Mouse (Mus musculus) hindbrain, postnatal 0 days (tissue): ENCODE data around the gene Mmel1. TPM values are rescaled to one million over a fixed set of nuclear protein-coding genes. Genes with fewer than 3 reads are reported as not detected.

ENCODE experiments used
- ATAC-seq: fragments of 200-750 bp; cut with Nextera tagmentation; 2 replicates; pipeline ENCODE4 v1.8.0; 2017; ENCODE audit warnings: mild to moderate bottlenecking, moderate TSS enrichment, moderate library complexity
- DNase-seq: peaks from one replicate; pipeline ENCODE4 v3.0.0-alpha.2; 2015; ENCODE audit warnings: low spot score
- H3K27ac ChIP-seq: fragments of 300-500 bp; sonication (generic); 2 replicates; pipeline ENCODE4 v1.5.1; 2014; ENCODE audit warnings: mild to moderate bottlenecking
- H3K27me3 ChIP-seq: fragments of 300-500 bp; sonication (generic); 2 replicates; pipeline ENCODE4 v1.6.1; 2014; ENCODE audit warnings: low read length, mixed read lengths; ENCODE audit not compliant: insufficient read depth
- H3K36me3 ChIP-seq: fragments of 300-500 bp; sonication (generic); 2 replicates; pipeline ENCODE4 v1.6.1; 2014; ENCODE audit warnings: low read length, mixed read lengths; ENCODE audit not compliant: insufficient read depth
- H3K4me1 ChIP-seq: fragments of 300-500 bp; sonication (generic); 2 replicates; pipeline ENCODE4 v1.6.1; 2014; ENCODE audit warnings: antibody characterized with exemption, low read length, mixed read lengths; ENCODE audit not compliant: insufficient read depth
- H3K4me2 ChIP-seq: fragments of 300-500 bp; sonication (generic); 2 replicates; pipeline ENCODE4 v1.6.1; 2014; ENCODE audit warnings: low read depth, mild to moderate bottlenecking, low read length, moderate library complexity, mixed read lengths
- H3K4me3 ChIP-seq: fragments of 300-500 bp; sonication (generic); 2 replicates; pipeline ENCODE4 v1.5.1; 2014; ENCODE audit warnings: low read length
- H3K9ac ChIP-seq: fragments of 300-500 bp; sonication (generic); replicated peaks from 2 replicates; pipeline ENCODE4 v1.6.1; 2014; ENCODE audit warnings: mild to moderate bottlenecking, low read length, moderate library complexity, mixed read lengths
- H3K9me3 ChIP-seq: fragments of 300-500 bp; sonication (generic); 2 replicates; pipeline ENCODE4 v1.6.1; 2016; ENCODE audit warnings: low read length, mixed read lengths
- CTCF ChIP-seq: IDR thresholded peaks from 2 replicates; pipeline ENCODE4 v1.5.1; 2016; ENCODE audit warnings: antibody characterized with exemption, control low read depth, low read depth
- WGBS: fragments of 180-500 bp; shearing (Covaris S2); extraction: QIAGEN DNeasy Blood & Tissue Kit; methylation state at CpG from one replicate; pipeline ENCODE4 v1.1.7; 2014; 5-methylcytosine and 5-hydroxymethylcytosine counted together
- polyA plus RNA-seq: library from polyadenylated mRNA; unstranded; fragments of >200 nt; fragmentation: Nextera tagmentation; extraction: Ambion mirVana; gene quantifications from 2 replicates; pipeline ENCODE4 v1.2.1, GENCODE M21; 2015
- total RNA-seq: library from RNA; depleted of rRNA; stranded (reverse); fragments of >200 nt; gene quantifications from 2 replicates; pipeline ENCODE4 v1.2.3, GENCODE M21; 2014; rRNA removed

Mmel1 gene
- total RNA-seq (1.0 and 1.6 TPM in 2 replicates), polyA plus RNA-seq (0.93 TPM in 2 replicates)

DNA sequence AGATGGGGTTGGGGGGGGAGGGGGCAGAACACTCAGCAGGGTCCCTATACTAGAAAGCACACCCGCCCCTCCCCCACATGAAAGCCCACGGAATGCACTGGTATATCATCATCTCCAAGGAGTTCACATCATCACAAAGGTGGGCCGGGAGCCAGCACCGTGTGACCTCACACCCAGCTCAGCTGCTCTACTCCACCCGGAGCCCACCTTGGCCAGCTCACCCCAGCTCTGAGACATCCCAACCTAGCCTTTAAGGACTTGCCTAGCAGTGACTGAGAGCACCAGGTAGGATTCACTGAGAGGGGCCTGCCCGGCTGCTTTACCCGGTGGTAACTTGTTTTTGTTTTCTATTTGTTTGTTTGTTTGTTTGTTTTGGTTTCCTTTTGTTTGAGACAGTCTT lies at the start of gene Mmel1:
TSS of gene Mmel1 (plus strand) at position 146 of the 400 bp plus-strand sequence.
- H3K4me2 ChIP-seq: no peak within 1 kb of the TSS
- no peak for TF ChIP-seq CTCF
- no peak within 1 kb of the TSS for H3K9ac ChIP-seq
- no peaks in the 10 kb centered on the region for H3K9me3 ChIP-seq
- 84% methylated on average over 7 of the region's 7 CpGs for WGBS
- no peaks in the 10 kb centered on the region for H3K27me3 ChIP-seq
- no peak for ATAC-seq
- DNase-seq: no peak
- peaks cover 5% of the 10 kb centered on the region for H3K4me1 ChIP-seq
- no peak within 1 kb of the TSS for H3K27ac ChIP-seq
- no peak within 1 kb of the TSS for H3K4me3 ChIP-seq
- no peaks in the 10 kb centered on the region for H3K36me3 ChIP-seq

DNA sequence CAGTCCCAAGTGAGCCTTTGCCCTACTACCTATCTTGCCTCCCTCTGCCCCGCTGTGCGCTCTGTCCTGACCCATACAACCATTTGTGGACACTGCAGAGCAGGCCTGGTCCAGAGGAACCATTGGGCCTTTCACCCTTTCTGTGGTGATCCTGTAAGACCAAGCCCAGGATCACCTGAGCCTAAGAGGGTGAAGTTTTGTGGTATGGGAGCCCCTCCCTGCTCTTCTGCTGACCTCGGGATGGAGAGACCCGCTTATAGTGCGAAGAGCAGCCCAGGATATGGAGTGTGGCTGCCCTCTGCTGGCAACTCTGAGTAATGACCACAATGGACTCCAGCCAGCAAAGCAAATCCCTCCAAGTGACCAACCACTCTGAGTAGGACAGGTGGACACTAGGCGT lies 43.7 kb upstream of the Mmel1 start:
- Histone ChIP-seq H3K4me2 (no peak overlapping the region), H3K4me3 (no peak overlapping the region), H3K27ac (no peak overlapping the region), H3K9me3 (no peaks in the 10 kb centered on the region), H3K9ac (no peak overlapping the region), H3K36me3 (no peaks in the 10 kb centered on the region), H3K4me1 (no peaks in the 10 kb centered on the region), H3K27me3 (no peaks in the 10 kb centered on the region)
- DNase-seq: peak; percentile 82
- peak; percentile 75; the same call in 1 of the 2 replicates for ATAC-seq
- peak; percentile 99 for TF ChIP-seq CTCF
- WGBS: 33% methylated on average over 6 of the region's 6 CpGs

GRCm38 (mm10) chr4:154826224-154826623 lies 43.2 kb upstream of the Mmel1 start:
- H3K27me3 ChIP-seq: no peaks in the 10 kb centered on the region
- no peak overlapping the region for H3K27ac ChIP-seq
- 55% methylated on average over 7 of the region's 7 CpGs for WGBS
- DNase-seq (no peak), ATAC-seq (no peak)
- H3K36me3 ChIP-seq: no peaks in the 10 kb centered on the region
- no peak for TF ChIP-seq CTCF
- no peaks in the 10 kb centered on the region for H3K4me1 ChIP-seq
- no peak overlapping the region for H3K4me3 ChIP-seq
- no peak overlapping the region for H3K4me2 ChIP-seq
- no peak overlapping the region for H3K9ac ChIP-seq
- H3K9me3 ChIP-seq: no peaks in the 10 kb centered on the region

DNA sequence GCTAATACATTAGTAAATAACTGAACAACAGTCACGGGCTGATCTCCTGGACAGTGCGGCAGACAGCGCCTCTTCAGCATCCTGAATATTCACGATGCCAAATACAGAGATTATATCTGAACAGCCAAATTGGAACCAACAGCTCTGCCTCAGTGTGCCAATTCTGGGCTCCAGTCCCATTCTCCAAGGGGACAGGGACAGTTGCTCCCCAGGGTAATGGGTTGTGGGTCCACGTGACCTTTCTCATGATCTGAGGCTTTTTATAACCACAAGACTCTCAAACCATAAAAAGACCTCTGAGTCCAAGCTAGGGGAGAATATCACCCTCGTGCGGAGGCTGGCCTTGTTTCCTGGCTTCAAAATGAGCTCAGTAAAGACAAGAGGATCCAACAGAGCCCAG lies 42.2 kb upstream of the Mmel1 start:
- Histone ChIP-seq H3K27ac (no peak overlapping the region), H3K4me3 (no peak overlapping the region), H3K36me3 (no peaks in the 10 kb centered on the region), H3K27me3 (no peaks in the 10 kb centered on the region), H3K9ac (no peak overlapping the region), H3K4me1 (no peaks in the 10 kb centered on the region), H3K4me2 (no peak overlapping the region), H3K9me3 (no peaks in the 10 kb centered on the region)
- no peak for TF ChIP-seq CTCF
- 58% methylated on average over 7 of the region's 7 CpGs for WGBS
- DNase-seq: peak; percentile 46
- no peak for ATAC-seq

DNA sequence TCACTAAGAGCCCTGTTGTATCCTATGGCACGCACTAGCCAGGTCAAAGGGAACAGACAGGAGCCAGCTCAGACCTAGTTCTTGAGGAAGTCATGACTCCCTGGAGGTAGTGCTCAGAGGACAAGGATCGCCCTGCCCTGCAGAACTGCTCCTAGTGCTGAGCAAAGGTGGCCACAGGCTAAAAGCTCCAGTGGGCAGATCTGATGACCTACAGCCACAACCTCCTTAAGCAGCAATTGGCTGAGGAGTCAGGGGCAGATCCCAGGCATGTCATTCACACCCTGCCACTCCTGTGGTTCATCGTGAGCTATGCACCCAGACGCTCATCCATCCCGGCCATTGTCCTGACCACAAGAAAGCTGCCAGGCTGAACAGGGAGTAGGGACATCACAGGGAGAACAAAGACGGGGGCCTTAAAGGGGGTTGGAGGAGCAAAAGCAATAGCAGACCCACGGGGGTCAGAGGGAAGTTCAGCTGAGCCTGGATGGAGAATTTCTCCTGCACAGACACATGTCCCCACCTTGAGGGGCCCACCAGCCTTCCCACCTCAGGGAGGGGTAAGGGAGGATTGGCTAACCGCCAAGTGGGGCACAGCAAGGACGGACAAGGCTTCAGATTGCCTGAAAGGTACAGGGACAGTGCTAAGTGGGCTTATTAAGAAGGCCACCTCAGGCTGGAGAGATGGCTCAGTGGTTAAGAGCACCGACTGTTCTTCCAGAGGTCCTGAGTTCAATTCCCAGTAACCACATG lies 41.3 kb upstream of the Mmel1 start:
- no peak for ATAC-seq
- TF ChIP-seq CTCF: no peak
- Histone ChIP-seq H3K9ac (no peak overlapping the region), H3K36me3 (no peaks in the 10 kb centered on the region), H3K27ac (no peak overlapping the region), H3K9me3 (no peaks in the 10 kb centered on the region), H3K4me2 (no peak overlapping the region), H3K4me1 (no peaks in the 10 kb centered on the region), H3K27me3 (no peaks in the 10 kb centered on the region), H3K4me3 (no peak overlapping the region)
- WGBS: 39% methylated on average over 10 of the region's 10 CpGs
- DNase-seq: no peak

- WGBS: 28% methylated on average over 9 of the region's 9 CpGs
- Histone ChIP-seq H3K9me3 (no peaks in the 10 kb centered on the region), H3K27ac (no peak overlapping the region), H3K27me3 (no peaks in the 10 kb centered on the region), H3K4me2 (no peak overlapping the region), H3K36me3 (no peaks in the 10 kb centered on the region), H3K4me3 (no peak overlapping the region), H3K4me1 (no peaks in the 10 kb centered on the region), H3K9ac (no peak overlapping the region)
- TF ChIP-seq CTCF: no peak
- DNase-seq: peak; percentile 23
- ATAC-seq: no peak
These were observed 37.3 kb upstream of the Mmel1 start for GRCm38 (mm10) chr4:154831915-154832573.
